Mouse (Mus musculus): ENCODE measurements around the gene Pdcd1lg2.

DNA sequence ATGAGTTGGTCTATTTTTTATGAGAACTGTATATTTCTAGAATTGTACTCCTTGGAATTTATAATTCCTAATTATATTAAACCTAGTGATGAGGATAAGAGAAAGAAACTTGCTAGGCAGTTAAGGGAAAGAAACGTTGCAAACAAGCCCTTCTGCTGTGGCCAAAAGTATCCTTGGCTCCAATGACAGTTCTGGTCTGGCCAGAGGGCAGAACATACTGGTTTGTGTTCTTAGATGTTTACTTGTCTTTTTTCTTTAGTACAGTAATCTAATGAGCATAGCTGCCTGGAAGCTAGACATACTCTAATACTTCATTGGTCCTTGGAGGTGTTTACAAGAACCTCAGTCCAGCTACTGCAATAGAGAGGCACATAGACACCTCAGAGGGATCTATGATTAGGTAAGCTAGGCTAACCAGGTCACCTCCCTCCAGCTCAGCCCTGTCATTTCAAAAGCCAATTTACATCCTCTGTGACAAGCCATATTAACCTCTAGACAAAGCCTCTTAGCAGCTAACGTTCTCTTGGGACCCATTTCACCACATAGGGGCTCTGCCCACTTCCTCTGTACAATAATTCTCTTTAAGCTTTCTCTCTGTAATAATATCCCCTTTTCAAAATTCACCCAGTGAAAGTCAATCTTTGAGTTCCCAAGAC lies 102.5 kb downstream of the Pdcd1lg2 start:
- TF ChIP-seq GATA1 (IDR thresholded peaks at IDR 0.05; ENCODE audit: borderline replicate concordance, low read length): no peak
- no peak for TF ChIP-seq FLI1 (IDR thresholded peaks at IDR 0.05; ENCODE audit: low read length)

All from megakaryocyte, embryonic 14.5 days (primary cell).